Mouse (Mus musculus): ENCODE measurements around the gene 4932415D10Rik. TPM values are rescaled to one million over a fixed set of nuclear protein-coding genes. Genes with fewer than 3 reads are reported as not detected.
A peak's percentile ranks its signal among the peaks of the same experiment; 100 is the strongest.

4932415D10Rik gene
- polyA plus RNA-seq, 1 experiment from 2014 or later, result not detected

GRCm38 (mm10) chr10:82241401-82241788, 75.0 kb downstream of the 4932415D10Rik start:
- Histone ChIP-seq H3K4me3 (replicated peaks; ENCODE audit: low read length) (peak overlapping the region; percentile 73), H3K9ac (peak overlapping the region; percentile 86; the same call in 1 of the 2 replicates), H3K27ac (no peak overlapping the region), H3K9me3 (ENCODE audit: control insufficient read depth, low read length) (peaks cover 22% of the 10 kb centered on the region), H3K27me3 (ENCODE audit: control insufficient read depth, insufficient read depth, low read length) (no peaks in the 10 kb centered on the region), H3K36me3 (replicated peaks; ENCODE audit: control insufficient read depth, insufficient read depth) (peaks cover 6% of the 10 kb centered on the region), H3K4me2 (replicated peaks) (peak overlapping the region; percentile 67), H3K4me1 (replicated peaks; ENCODE audit: control insufficient read depth, insufficient read depth, low read length) (peaks cover 13% of the 10 kb centered on the region)
- ATAC-seq (ENCODE audit: low FRiP score), result no peak; the same call in 1 of the 2 replicates
- DNase-seq (ENCODE audit: low spot score), result no peak
- 72% methylated on average over 5 of the region's 5 CpGs for WGBS

DNA sequence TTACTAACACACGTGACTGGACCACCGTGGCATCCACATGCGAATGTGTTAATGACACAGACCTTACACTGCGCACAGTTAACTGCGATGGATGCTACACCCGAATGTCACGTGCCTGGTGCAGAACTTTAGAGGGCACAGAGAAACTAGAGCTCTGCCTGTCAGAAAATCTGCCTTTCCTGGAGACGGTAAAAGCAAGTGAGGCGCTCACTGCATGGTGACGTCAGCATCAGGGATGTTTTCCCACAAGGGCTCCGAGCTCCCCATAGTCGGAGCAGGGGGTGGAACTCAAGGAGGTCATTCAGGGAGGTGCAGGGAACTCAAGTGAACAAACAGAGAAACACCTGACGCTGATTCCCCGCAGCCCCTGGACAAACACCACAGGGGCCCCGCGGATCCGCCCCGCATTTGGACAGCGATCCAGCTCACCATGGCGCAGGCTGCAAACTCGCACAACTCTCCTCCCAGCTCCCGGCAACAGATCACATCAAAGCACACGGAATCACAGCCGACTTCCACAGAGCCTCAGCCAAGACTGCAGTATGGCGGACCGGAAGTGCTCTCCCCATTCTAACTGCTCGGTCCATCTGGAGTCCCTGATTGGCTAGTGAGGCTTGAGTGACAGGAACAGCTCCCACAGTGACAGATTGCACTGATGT, 75.5 kb downstream of the 4932415D10Rik start, which contains the start of gene Zfp938:
Zfp938 (minus strand) TSS at position 539 of the 659 bp plus-strand sequence.
- H3K36me3 ChIP-seq (replicated peaks; ENCODE audit: control insufficient read depth, insufficient read depth), result peaks cover 11% of the 10 kb centered on the region
- peak; percentile 100 for ATAC-seq (ENCODE audit: low FRiP score)

More for the DNA sequence above, 75.5 kb downstream of the 4932415D10Rik start, which contains the start of gene Zfp938:
- Histone ChIP-seq H3K4me1 (replicated peaks; ENCODE audit: control insufficient read depth, insufficient read depth, low read length) (peaks cover 13% of the 10 kb centered on the region), H3K27ac (peak within 1 kb of the TSS; percentile 85), H3K9ac (peak within 1 kb of the TSS; percentile 86), H3K4me3 (replicated peaks; ENCODE audit: low read length) (peak within 1 kb of the TSS; percentile 73), H3K27me3 (ENCODE audit: control insufficient read depth, insufficient read depth, low read length) (no peaks in the 10 kb centered on the region), H3K4me2 (replicated peaks) (peak within 1 kb of the TSS; percentile 67), H3K9me3 (ENCODE audit: control insufficient read depth, low read length) (peaks cover 26% of the 10 kb centered on the region)
- DNase-seq (ENCODE audit: low spot score), result peak; percentile 84
- WGBS, result 4% methylated on average over 27 of the region's 27 CpGs

Other genes with a start within 250 kb of the 4932415D10Rik start
- 9.1 and 9.8 TPM in 2 replicates for gene BC024063, start 233.2 kb downstream of the 4932415D10Rik start, polyA plus RNA-seq (2014; fragmentation: Nextera tagmentation; extraction: Ambion mirVana)
- 9.5 and 10.5 TPM in 2 replicates for gene AU041133, start 188.6 kb downstream of the 4932415D10Rik start, polyA plus RNA-seq (2014; fragmentation: Nextera tagmentation; extraction: Ambion mirVana)
- gene Zfp938, start 75.3 kb downstream of the 4932415D10Rik start, polyA plus RNA-seq (2014; fragmentation: Nextera tagmentation; extraction: Ambion mirVana), result 29.9 and 35.0 TPM in 2 replicates
- 12.2 and 13.4 TPM in 2 replicates for gene Gm4924, start 37.7 kb upstream of the 4932415D10Rik start, polyA plus RNA-seq (2014; fragmentation: Nextera tagmentation; extraction: Ambion mirVana)
- gene Gm1553, start 176.0 kb upstream of the 4932415D10Rik start, polyA plus RNA-seq (2014; fragmentation: Nextera tagmentation; extraction: Ambion mirVana), result not detected in 2 replicates

All from hindbrain, embryonic 14.5 days (tissue).